Mouse (Mus musculus) lung, adult 2 months (tissue): ENCODE data around the gene Gabbr1. TPM values are rescaled to one million over a fixed set of nuclear protein-coding genes. Genes with fewer than 3 reads are reported as not detected.
"Not testable (repeated sequence)": the region's sequence is repeated elsewhere in the genome, so short reads cannot be mapped to it uniquely, and the experiment has no call there.

Experiments used
- DNase-seq: peaks from one replicate; pipeline ENCODE4 v3.0.0; 2022
- H3K4me1 ChIP-seq: fragments of 200-500 bp; 2 replicates; pipeline ENCODE4 v1.6.1; 2011; ENCODE audit warnings: low read length; ENCODE audit not compliant: control insufficient read depth, insufficient read depth
- H3K4me3 ChIP-seq: fragments of 200-500 bp; replicated peaks from 2 replicates; pipeline ENCODE3; 2011; ENCODE audit warnings: low read depth, mild to moderate bottlenecking, control low read depth, low read length; ENCODE audit errors: extremely low read depth
- CTCF ChIP-seq: fragments of 200-500 bp; IDR thresholded peaks from 2 replicates; pipeline ENCODE4 v1.5.1; 2011; ENCODE audit warnings: mild to moderate bottlenecking, low read length, control low read depth; ENCODE audit not compliant: insufficient read depth
- POLR2A ChIP-seq: fragments of 200-500 bp; IDR thresholded peaks from 2 replicates; pipeline ENCODE4 v1.6.1; 2011; ENCODE audit warnings: low read depth, mild to moderate bottlenecking, control low read depth, low read length, borderline replicate concordance; ENCODE audit errors: extremely low read depth
- WGBS: fragments of 180-500 bp; shearing (Covaris S2); methylation state at CpG from one replicate; pipeline ENCODE4 v1.1.7; 2018; 5-methylcytosine and 5-hydroxymethylcytosine counted together
- polyA plus RNA-seq: library from polyadenylated mRNA; depleted of rRNA; stranded (reverse); fragments of >200 nt; gene quantifications from 2 replicates; pipeline ENCODE4 v1.2.3, GENCODE M21; 2012

Gabbr1 gene
- polyA plus RNA-seq, 1 experiment, result 46.1 TPM

GRCm38 (mm10) chr17:37012141-37012540 lies 33.6 kb upstream of the Gabbr1 start:
- DNase-seq, result no peak
- 65% methylated on average over 5 of the region's 5 CpGs for WGBS
- TF ChIP-seq CTCF, result no peak
- no peak for TF ChIP-seq POLR2A

DNA sequence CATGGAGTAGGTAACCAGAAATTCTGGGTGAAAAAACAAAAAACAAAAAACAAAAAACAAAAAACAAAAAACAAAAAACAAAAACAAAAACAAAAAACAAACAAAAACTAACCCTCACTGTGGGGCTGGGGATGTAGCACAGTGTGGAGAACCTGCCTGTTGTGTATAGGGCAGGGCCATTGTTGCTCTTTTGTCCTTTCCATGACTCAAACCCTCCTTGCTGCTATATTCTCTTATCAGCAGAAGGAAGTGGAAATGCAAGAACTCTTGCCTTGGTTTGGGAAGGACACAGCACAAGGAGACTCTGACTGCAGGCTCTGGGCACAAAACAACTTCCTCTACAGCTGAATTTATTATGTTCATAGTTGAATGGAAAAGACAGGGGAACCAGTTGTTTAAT lies 29.4 kb upstream of the Gabbr1 start:
- TF ChIP-seq CTCF, result no peak
- no peak for TF ChIP-seq POLR2A
- Histone ChIP-seq H3K4me3 (no peak overlapping the region), H3K4me1 (no peaks in the 10 kb centered on the region)
- no peak for DNase-seq

More at GRCm38 (mm10) chr17:37012141-37012540, 33.6 kb upstream of the Gabbr1 start:
- H3K4me1 ChIP-seq, result no peaks in the 10 kb centered on the region
- H3K4me3 ChIP-seq, result no peak overlapping the region

GRCm38 (mm10) chr17:37018328-37018727 lies 27.4 kb upstream of the Gabbr1 start:
- WGBS, result 77% methylated on average over 3 of the region's 3 CpGs
- TF ChIP-seq CTCF (no peak), POLR2A (no peak)
- DNase-seq, result no peak
- Histone ChIP-seq H3K4me1 (no peaks in the 10 kb centered on the region), H3K4me3 (no peak overlapping the region)

- WGBS, result 87% methylated on average over 5 of the region's 5 CpGs
- H3K4me3 ChIP-seq, H3K4me1 ChIP-seq, DNase-seq: not testable (repeated sequence)
These were observed 26.5 kb upstream of the Gabbr1 start for GRCm38 (mm10) chr17:37019242-37019641.

DNA sequence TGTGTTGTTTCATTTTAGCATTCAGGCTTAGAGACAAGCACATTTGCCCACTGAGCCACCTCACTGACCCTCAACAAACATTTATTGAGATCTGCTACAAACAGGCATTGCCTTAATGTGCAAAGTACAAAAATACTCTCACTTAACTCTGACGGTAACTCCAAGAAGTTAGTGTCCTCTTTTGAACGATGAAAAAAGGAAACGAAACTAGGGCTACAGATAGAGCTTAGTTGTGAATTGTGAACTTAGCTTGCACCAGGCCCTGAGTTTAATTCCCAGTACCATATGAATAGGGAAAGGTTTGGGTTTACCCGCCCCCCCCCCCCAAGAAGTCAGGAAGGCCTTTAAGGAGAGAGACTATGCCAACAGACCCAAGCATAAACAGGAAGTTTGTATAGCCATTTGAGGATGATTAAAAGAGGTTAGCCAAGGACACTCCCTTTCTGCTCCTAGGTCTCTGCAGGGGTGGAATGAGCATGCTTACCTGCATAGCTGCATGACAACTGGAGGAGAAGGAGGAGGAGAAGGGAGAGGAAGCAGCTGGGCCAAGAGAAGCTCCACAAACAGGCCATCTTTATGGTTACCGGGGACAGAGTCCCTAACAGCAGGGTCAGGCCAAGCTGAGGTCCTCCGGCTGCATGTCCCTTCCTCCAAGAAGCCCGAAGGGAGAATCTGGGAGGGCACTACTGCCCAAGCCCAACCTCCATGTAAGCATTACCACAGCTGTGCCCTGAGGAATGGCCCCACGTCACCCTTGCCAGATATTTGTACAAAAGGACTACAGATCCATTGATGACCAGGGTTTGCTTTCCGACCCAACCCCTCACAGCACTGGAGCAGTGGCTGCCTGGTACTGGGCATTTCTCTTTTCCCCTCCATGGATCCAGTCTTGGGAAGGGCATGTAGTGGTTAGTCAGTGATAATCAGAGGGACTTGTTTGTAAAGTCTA lies 22.9 kb upstream of the Gabbr1 start, which contains the start of gene Mog:
Gene Mog, minus strand, starts transcription at position 771 of the 949 bp plus-strand sequence.
- no peaks in the 10 kb centered on the region for H3K4me1 ChIP-seq
- no peak within 1 kb of the TSS for H3K4me3 ChIP-seq
- WGBS, result 59% methylated on average over 9 of the region's 9 CpGs
- TF ChIP-seq CTCF, result no peak
- DNase-seq, result no peak

GRCm38 (mm10) chr17:37026425-37026824 lies 19.3 kb upstream of the Gabbr1 start:
- 77% methylated on average over 2 of the region's 2 CpGs for WGBS
- Histone ChIP-seq H3K4me1 (no peaks in the 10 kb centered on the region), H3K4me3 (no peak overlapping the region)
- no peak for DNase-seq
- TF ChIP-seq CTCF, result no peak
- no peak for TF ChIP-seq POLR2A

- 98% methylated on average over 4 of the region's 4 CpGs for WGBS
- TF ChIP-seq CTCF, result no peak
- TF ChIP-seq POLR2A, result no peak
- Histone ChIP-seq H3K4me1 (no peaks in the 10 kb centered on the region), H3K4me3 (no peak overlapping the region)
- no peak for DNase-seq
These were observed 18.3 kb upstream of the Gabbr1 start for GRCm38 (mm10) chr17:37027486-37027885.

GRCm38 (mm10) chr17:37028212-37028611 lies 17.6 kb upstream of the Gabbr1 start:
- TF ChIP-seq POLR2A (no peak), CTCF (no peak)
- no peak overlapping the region for H3K4me3 ChIP-seq
- 22% methylated on average over 10 of the region's 10 CpGs for WGBS
- DNase-seq, result no peak
- no peaks in the 10 kb centered on the region for H3K4me1 ChIP-seq

GRCm38 (mm10) chr17:37028683-37029120 lies 17.1 kb upstream of the Gabbr1 start:
- H3K4me3 ChIP-seq, result peak overlapping the region; percentile 68
- TF ChIP-seq POLR2A (no peak), CTCF (no peak)
- no peaks in the 10 kb centered on the region for H3K4me1 ChIP-seq
- under 1% methylated on average over 14 of the region's 14 CpGs for WGBS
- DNase-seq, result peak; percentile 92

GRCm38 (mm10) chr17:37029162-37029561 lies 16.6 kb upstream of the Gabbr1 start:
- 67% methylated on average over 8 of the region's 8 CpGs for WGBS
- DNase-seq, result no peak
- TF ChIP-seq POLR2A (no peak), CTCF (no peak)
- H3K4me1 ChIP-seq, result no peaks in the 10 kb centered on the region
- no peak overlapping the region for H3K4me3 ChIP-seq
